Mouse (Mus musculus): ENCODE data around the gene Otogl.

DNA sequence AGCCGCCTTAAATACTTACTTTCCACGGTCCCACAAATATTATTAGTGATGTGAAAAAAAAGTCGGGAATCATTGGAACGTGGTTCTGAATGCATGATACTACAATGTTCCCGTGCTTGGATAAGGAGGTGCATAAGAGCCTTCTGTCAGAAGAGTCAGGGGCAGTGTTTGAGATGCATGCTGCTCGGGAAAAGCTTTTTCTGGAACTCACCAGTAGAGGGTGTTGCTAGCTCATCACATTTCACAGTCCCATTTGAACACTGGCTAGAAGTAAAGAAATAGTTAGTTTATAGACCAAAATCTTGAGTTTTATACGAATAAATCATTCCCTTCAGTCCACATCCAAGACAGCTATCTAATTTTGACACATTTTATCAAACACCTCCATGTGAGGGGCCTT, 53.2 kb downstream of the Otogl start:
- peak; percentile 17; the same call in 1 of the 2 replicates for TF ChIP-seq CTCF (IDR thresholded peaks at IDR 0.05; ENCODE audit: borderline replicate concordance, insufficient read depth, low read length)
- no peak for TF ChIP-seq POLR2A (IDR thresholded peaks at IDR 0.05; ENCODE audit: low read depth, low read length)
